Mouse (Mus musculus) layer of hippocampus, adult 8-10 months (tissue): ENCODE results near the gene Nenf. TPM values are rescaled to one million over a fixed set of nuclear protein-coding genes. Genes with fewer than 3 reads are reported as not detected.

ENCODE experiments used
- DNase-seq, 2 experiments: peaks; one replicate each; pipeline ENCODE4 v3.0.0; 2022; ENCODE audit warnings: low spot score in 2 of 2
- total RNA-seq, 4 experiments: library from RNA; stranded (reverse); gene quantifications; 2 replicates each; pipeline ENCODE4 v1.2.4; 2022

Nenf gene
- total RNA-seq, 4 experiments from 2014 or later = 57.8 to 80.1 (median 66.1) TPM

GRCm38 (mm10) chr1:191283110-191284040 is 34.6 kb downstream of the Nenf start:
- DNase-seq = no peak

- DNase-seq = no peak
These were observed 35.7 kb downstream of the Nenf start for GRCm38 (mm10) chr1:191282319-191282718.

GRCm38 (mm10) chr1:191281171-191281570 is 36.8 kb downstream of the Nenf start:
- no peak for DNase-seq

GRCm38 (mm10) chr1:191278324-191278723 is 39.7 kb downstream of the Nenf start:
- DNase-seq = no peak

GRCm38 (mm10) chr1:191277549-191278059 is 40.4 kb downstream of the Nenf start:
- no peak for DNase-seq

GRCm38 (mm10) chr1:191276181-191276580 is 41.8 kb downstream of the Nenf start:
- no peak for DNase-seq

- DNase-seq = peak; percentile 33 to 63
These were observed 42.5 kb downstream of the Nenf start for GRCm38 (mm10) chr1:191275527-191275926.

- no peak for DNase-seq
These were observed 45.3 kb downstream of the Nenf start for GRCm38 (mm10) chr1:191272660-191273059.

GRCm38 (mm10) chr1:191269648-191269952 is 48.4 kb downstream of the Nenf start:
- no peak for DNase-seq

GRCm38 (mm10) chr1:191268797-191269647 is 49.0 kb downstream of the Nenf start:
- DNase-seq = no peak

- DNase-seq = no peak
These were observed 50.1 kb downstream of the Nenf start for GRCm38 (mm10) chr1:191267856-191268255.

GRCm38 (mm10) chr1:191267162-191267561 is 50.8 kb downstream of the Nenf start:
- no peak for DNase-seq

GRCm38 (mm10) chr1:191263471-191263870 is 54.5 kb downstream of the Nenf start:
- no peak for DNase-seq

GRCm38 (mm10) chr1:191261861-191262260 is 56.1 kb downstream of the Nenf start:
- DNase-seq = no peak

GRCm38 (mm10) chr1:191259661-191260060 is 58.3 kb downstream of the Nenf start:
- no peak for DNase-seq

- DNase-seq = no peak
These were observed 58.9 kb downstream of the Nenf start for GRCm38 (mm10) chr1:191259121-191259520.

GRCm38 (mm10) chr1:191258521-191258920 is 59.5 kb downstream of the Nenf start:
- DNase-seq = no peak

GRCm38 (mm10) chr1:191257981-191258380 is 60.0 kb downstream of the Nenf start:
- no peak for DNase-seq

GRCm38 (mm10) chr1:191257351-191257771 is 60.6 kb downstream of the Nenf start:
- no peak for DNase-seq
